Mouse (Mus musculus) kidney, postnatal 0 days (tissue): ENCODE measurements at regions not wholly inside any gene's neighbourhood (a gene's known extent, or its start where the extent isn't known, plus 50 kb on each side); places are given as distances from the start of the nearest gene placed in this dataset.

Source experiments
- ATAC-seq: fragments of 200-750 bp; cut with Nextera tagmentation; replicated peaks from 2 replicates; pipeline ENCODE4 v1.8.0; 2017; ENCODE audit warnings: low read depth, moderate number of reproducible peaks, moderate TSS enrichment, moderate library complexity; ENCODE audit not compliant: low FRiP score
- DNase-seq: peaks from one replicate; pipeline ENCODE4 v3.0.0-alpha.2; 2016; ENCODE audit warnings: low spot score
- H3K27ac ChIP-seq: fragments of 300-500 bp; sonication (generic); 2 replicates; pipeline ENCODE4 v1.5.1; 2014; ENCODE audit warnings: mild to moderate bottlenecking
- H3K27me3 ChIP-seq: fragments of 300-500 bp; sonication (generic); 2 replicates; pipeline ENCODE4 v1.6.1; 2014; ENCODE audit warnings: low read length, mixed read lengths; ENCODE audit not compliant: insufficient read depth
- H3K36me3 ChIP-seq: fragments of 300-500 bp; sonication (generic); 2 replicates; pipeline ENCODE4 v1.6.1; 2014; ENCODE audit warnings: low read length, mixed read lengths; ENCODE audit not compliant: insufficient read depth
- H3K4me1 ChIP-seq: fragments of 300-500 bp; sonication (generic); replicated peaks from 2 replicates; pipeline ENCODE4 v1.6.1; 2014; ENCODE audit warnings: antibody characterized with exemption, low read length, mixed read lengths; ENCODE audit not compliant: insufficient read depth
- H3K4me2 ChIP-seq: fragments of 300-500 bp; sonication (generic); 2 replicates; pipeline ENCODE4 v1.6.1; 2014; ENCODE audit warnings: mild to moderate bottlenecking, low read length, moderate library complexity, mixed read lengths
- H3K4me3 ChIP-seq: fragments of 300-500 bp; sonication (generic); replicated peaks from 2 replicates; pipeline ENCODE4 v1.5.1; 2014; ENCODE audit warnings: low read depth, low read length
- H3K9ac ChIP-seq: fragments of 300-500 bp; sonication (generic); 2 replicates; pipeline ENCODE4 v1.6.1; 2014; ENCODE audit warnings: low read depth, low read length
- H3K9me3 ChIP-seq: fragments of 300-500 bp; sonication (generic); replicated peaks from 2 replicates; pipeline ENCODE4 v1.6.1; 2016; ENCODE audit warnings: low read length, inconsistent platforms, mixed read lengths
- CTCF ChIP-seq: IDR thresholded peaks from 2 replicates; pipeline ENCODE4 v1.5.1; 2016; ENCODE audit warnings: antibody characterized with exemption, low read depth, mild to moderate bottlenecking, moderate library complexity
- WGBS: fragments of 180-500 bp; shearing (Covaris S2); extraction: QIAGEN DNeasy Blood & Tissue Kit; methylation state at CpG from one replicate; pipeline ENCODE4 v1.1.7; 2014; 5-methylcytosine and 5-hydroxymethylcytosine counted together

- H3K9me3 ChIP-seq, result no peaks in the 10 kb centered on the region
- TF ChIP-seq CTCF, result no peak
- DNase-seq (no peak), ATAC-seq (no peak)
- H3K27ac ChIP-seq, result no peak overlapping the region
- no peaks in the 10 kb centered on the region for H3K4me1 ChIP-seq
- H3K4me3 ChIP-seq, result no peak overlapping the region
- WGBS, result 72% methylated on average over 2 of the region's 2 CpGs
- no peak overlapping the region for H3K4me2 ChIP-seq
- no peaks in the 10 kb centered on the region for H3K36me3 ChIP-seq
- H3K9ac ChIP-seq, result no peak overlapping the region
- H3K27me3 ChIP-seq, result no peaks in the 10 kb centered on the region
Measured at GRCm38 (mm10) chr2:143133931-143134330, 55.7 kb downstream of the Otor start.

GRCm38 (mm10) chr2:143149189-143149588, 70.9 kb downstream of the Otor start:
- no peak overlapping the region for H3K4me2 ChIP-seq
- H3K9me3 ChIP-seq, result no peaks in the 10 kb centered on the region
- TF ChIP-seq CTCF, result no peak
- H3K36me3 ChIP-seq, result no peaks in the 10 kb centered on the region
- H3K4me3 ChIP-seq, result no peak overlapping the region
- H3K27ac ChIP-seq, result no peak overlapping the region
- 66% methylated on average over 3 of the region's 3 CpGs for WGBS
- ATAC-seq (no peak), DNase-seq (no peak)
- H3K27me3 ChIP-seq, result no peaks in the 10 kb centered on the region
- H3K9ac ChIP-seq, result no peak overlapping the region
- H3K4me1 ChIP-seq, result no peaks in the 10 kb centered on the region

- H3K27me3 ChIP-seq, result no peaks in the 10 kb centered on the region
- H3K9me3 ChIP-seq, result no peaks in the 10 kb centered on the region
- H3K4me1 ChIP-seq, result no peaks in the 10 kb centered on the region
- no peak overlapping the region for H3K4me2 ChIP-seq
- WGBS, result 75% methylated on average over 8 of the region's 8 CpGs
- TF ChIP-seq CTCF, result no peak
- ATAC-seq (no peak), DNase-seq (no peak)
- H3K27ac ChIP-seq, result no peak overlapping the region
- no peaks in the 10 kb centered on the region for H3K36me3 ChIP-seq
- H3K9ac ChIP-seq, result no peak overlapping the region
- H3K4me3 ChIP-seq, result no peak overlapping the region
Measured at GRCm38 (mm10) chr2:143164081-143164984, 86.1 kb downstream of the Otor start.

GRCm38 (mm10) chr2:143166771-143167170, 88.5 kb downstream of the Otor start:
- TF ChIP-seq CTCF, result no peak
- WGBS, result 80% methylated on average over 3 of the region's 3 CpGs
- no peak overlapping the region for H3K4me2 ChIP-seq
- no peak for ATAC-seq
- H3K4me3 ChIP-seq, result no peak overlapping the region
- no peaks in the 10 kb centered on the region for H3K36me3 ChIP-seq
- H3K4me1 ChIP-seq, result no peaks in the 10 kb centered on the region
- H3K9me3 ChIP-seq, result no peaks in the 10 kb centered on the region
- H3K27ac ChIP-seq, result no peak overlapping the region
- DNase-seq, result no peak
- H3K9ac ChIP-seq, result no peak overlapping the region
- no peaks in the 10 kb centered on the region for H3K27me3 ChIP-seq

- WGBS, result 76% methylated on average over 2 of the region's 2 CpGs
- no peak for ATAC-seq
Measured at GRCm38 (mm10) chr2:143170648-143171047, 92.4 kb downstream of the Otor start.

GRCm38 (mm10) chr2:143184614-143185013, 106.3 kb downstream of the Otor start:
- 81% methylated on average over 3 of the region's 3 CpGs for WGBS
- no peak overlapping the region for H3K27ac ChIP-seq
- H3K9me3 ChIP-seq, result no peaks in the 10 kb centered on the region
- no peaks in the 10 kb centered on the region for H3K36me3 ChIP-seq
- no peak for TF ChIP-seq CTCF
- ATAC-seq, result no peak
- no peaks in the 10 kb centered on the region for H3K27me3 ChIP-seq
- H3K4me2 ChIP-seq, result no peak overlapping the region
- no peak overlapping the region for H3K4me3 ChIP-seq
- H3K9ac ChIP-seq, result no peak overlapping the region
- no peaks in the 10 kb centered on the region for H3K4me1 ChIP-seq
- DNase-seq, result no peak

More at GRCm38 (mm10) chr2:143170648-143171047, 92.4 kb downstream of the Otor start:
- DNase-seq, result no peak
- Histone ChIP-seq H3K36me3 (no peaks in the 10 kb centered on the region), H3K4me3 (no peak overlapping the region), H3K4me1 (no peaks in the 10 kb centered on the region), H3K4me2 (no peak overlapping the region), H3K9me3 (no peaks in the 10 kb centered on the region), H3K27ac (no peak overlapping the region), H3K27me3 (no peaks in the 10 kb centered on the region), H3K9ac (no peak overlapping the region)
- TF ChIP-seq CTCF, result no peak
